Mouse (Mus musculus) kidney, embryonic 16.5 days (tissue): ENCODE results near the gene Misp. TPM values are rescaled to one million over a fixed set of nuclear protein-coding genes. Genes with fewer than 3 reads are reported as not detected.
A peak's percentile ranks its signal among the peaks of the same experiment; 100 is the strongest.

Experiments
- ATAC-seq: fragments of 200-750 bp; cut with Nextera tagmentation; 2 replicates; pipeline ENCODE4 v1.8.0; 2017; ENCODE audit warnings: moderate TSS enrichment; ENCODE audit not compliant: low FRiP score, low TSS enrichment
- H3K27ac ChIP-seq: fragments of 300-500 bp; sonication (generic); 2 replicates; pipeline ENCODE4 v1.5.1; 2014; ENCODE audit warnings: low read length
- H3K27me3 ChIP-seq: fragments of 300-500 bp; sonication (generic); 2 replicates; pipeline ENCODE4 v1.6.1; 2014; ENCODE audit warnings: low read length, control low read depth, mixed read lengths; ENCODE audit not compliant: insufficient read depth
- H3K36me3 ChIP-seq: fragments of 300-500 bp; sonication (generic); 2 replicates; pipeline ENCODE4 v1.6.1; 2014; ENCODE audit warnings: low read length, control low read depth, mixed read lengths; ENCODE audit not compliant: insufficient read depth
- H3K4me1 ChIP-seq: fragments of 300-500 bp; sonication (generic); 2 replicates; pipeline ENCODE4 v1.6.1; 2014; ENCODE audit warnings: low read length, control low read depth, mixed read lengths; ENCODE audit not compliant: insufficient read depth
- H3K4me2 ChIP-seq: fragments of 300-500 bp; sonication (generic); replicated peaks from 2 replicates; pipeline ENCODE4 v1.6.1; 2014; ENCODE audit warnings: low read depth, low read length
- H3K4me3 ChIP-seq: fragments of 300-500 bp; sonication (generic); 2 replicates; pipeline ENCODE4 v1.5.1; 2014; ENCODE audit warnings: mild to moderate bottlenecking, low read length
- H3K9ac ChIP-seq: fragments of 300-500 bp; sonication (generic); replicated peaks from 2 replicates; pipeline ENCODE4 v1.6.1; 2014; ENCODE audit warnings: low read length
- H3K9me3 ChIP-seq: fragments of 300-500 bp; sonication (generic); 2 replicates; pipeline ENCODE4 v1.6.1; 2016; ENCODE audit warnings: low read length, control low read depth
- WGBS: fragments of 180-500 bp; shearing (Covaris S2); extraction: QIAGEN DNeasy Blood & Tissue Kit; methylation state at CpG from one replicate; pipeline ENCODE4 v1.1.7; 2014; 5-methylcytosine and 5-hydroxymethylcytosine counted together
- polyA plus RNA-seq: library from polyadenylated mRNA; unstranded; fragments of >200 nt; fragmentation: Nextera tagmentation; extraction: Ambion mirVana; gene quantifications from 2 replicates; pipeline ENCODE4 v1.2.1, GENCODE M21; 2015

Misp gene
- polyA plus RNA-seq = 18.2 and 18.5 TPM in 2 replicates

GRCm38 (mm10) chr10:79820782-79821181 is at the start of gene Misp:
Gene Misp, plus strand, starts transcription at chr10:79820989.
- ATAC-seq = no peak
- Histone ChIP-seq H3K4me1 (peaks cover 44% of the 10 kb centered on the region), H3K27ac (peak within 1 kb of the TSS; percentile 84), H3K9ac (peak within 1 kb of the TSS; percentile 57), H3K36me3 (peaks cover 24% of the 10 kb centered on the region), H3K4me2 (no peak within 1 kb of the TSS; the same call in 1 of the 2 replicates), H3K9me3 (no peaks in the 10 kb centered on the region), H3K4me3 (no peak within 1 kb of the TSS), H3K27me3 (no peaks in the 10 kb centered on the region)
- 37% methylated on average over 11 of the region's 11 CpGs for WGBS

- 85% methylated on average over 3 of the region's 3 CpGs for WGBS
- H3K9me3 ChIP-seq = peaks cover 8% of the 10 kb centered on the region; the same call in 1 of the 2 replicates
- no peaks in the 10 kb centered on the region for H3K36me3 ChIP-seq
- no peak overlapping the region for H3K4me2 ChIP-seq
- no peak for ATAC-seq
- no peak overlapping the region for H3K4me3 ChIP-seq
- H3K4me1 ChIP-seq = peaks cover 23% of the 10 kb centered on the region
- no peak overlapping the region for H3K27ac ChIP-seq
- no peaks in the 10 kb centered on the region; the same call in 1 of the 2 replicates for H3K27me3 ChIP-seq
- H3K9ac ChIP-seq = no peak overlapping the region
Measured at GRCm38 (mm10) chr10:79772320-79772719, 48.5 kb upstream of the Misp start.

- Histone ChIP-seq H3K27me3 (no peaks in the 10 kb centered on the region; the same call in 1 of the 2 replicates), H3K36me3 (no peaks in the 10 kb centered on the region), H3K9ac (no peak overlapping the region), H3K4me1 (peaks cover 21% of the 10 kb centered on the region), H3K27ac (no peak overlapping the region), H3K4me3 (no peak overlapping the region), H3K4me2 (no peak overlapping the region), H3K9me3 (peaks cover 8% of the 10 kb centered on the region; the same call in 1 of the 2 replicates)
- WGBS = 86% methylated on average over 2 of the region's 2 CpGs
- ATAC-seq = no peak
Measured at GRCm38 (mm10) chr10:79773208-79773607, 47.6 kb upstream of the Misp start.

GRCm38 (mm10) chr10:79774486-79775279 is 46.1 kb upstream of the Misp start:
- Histone ChIP-seq H3K4me2 (no peak overlapping the region), H3K9ac (no peak overlapping the region), H3K4me3 (no peak overlapping the region), H3K27me3 (no peaks in the 10 kb centered on the region; the same call in 1 of the 2 replicates), H3K27ac (no peak overlapping the region), H3K4me1 (peaks cover 29% of the 10 kb centered on the region), H3K36me3 (no peaks in the 10 kb centered on the region), H3K9me3 (peaks cover 8% of the 10 kb centered on the region; the same call in 1 of the 2 replicates)
- no peak for ATAC-seq
- 68% methylated on average over 5 of the region's 5 CpGs for WGBS

GRCm38 (mm10) chr10:79777103-79777531 is 43.7 kb upstream of the Misp start, which contains the start of gene Fstl3:
Gene Fstl3, plus strand, starts transcription at chr10:79777272.
- H3K27me3 ChIP-seq = no peaks in the 10 kb centered on the region; the same call in none of the 2 replicates
- peak within 1 kb of the TSS; percentile 54 for H3K27ac ChIP-seq
- 2% methylated on average over 38 of the region's 39 CpGs for WGBS
- no peak for ATAC-seq
- H3K4me2 ChIP-seq = peak within 1 kb of the TSS; percentile 79
- H3K36me3 ChIP-seq = no peaks in the 10 kb centered on the region
- peaks cover 8% of the 10 kb centered on the region; the same call in 1 of the 2 replicates for H3K9me3 ChIP-seq
- peak within 1 kb of the TSS; percentile 59 for H3K4me3 ChIP-seq
- H3K9ac ChIP-seq = peak within 1 kb of the TSS; percentile 76
- peaks cover 42% of the 10 kb centered on the region for H3K4me1 ChIP-seq

- H3K36me3 ChIP-seq = no peaks in the 10 kb centered on the region
- H3K9ac ChIP-seq = peak overlapping the region; percentile 55
- no peaks in the 10 kb centered on the region; the same call in none of the 2 replicates for H3K27me3 ChIP-seq
- H3K4me1 ChIP-seq = peaks cover 42% of the 10 kb centered on the region
- H3K9me3 ChIP-seq = peaks cover 5% of the 10 kb centered on the region; the same call in 1 of the 2 replicates
- H3K4me2 ChIP-seq = peak overlapping the region; percentile 79
- peak overlapping the region; percentile 54; the same call in 1 of the 2 replicates for H3K27ac ChIP-seq
- WGBS = 8% methylated on average over 15 of the region's 15 CpGs
- H3K4me3 ChIP-seq = peak overlapping the region; percentile 59
- 0 out of 2 replicates have a peak, but pooled peaks have one; percentile 10 for ATAC-seq
Measured at GRCm38 (mm10) chr10:79778006-79778405, 42.8 kb upstream of the Misp start.

GRCm38 (mm10) chr10:79779193-79779592 is 41.6 kb upstream of the Misp start:
- peaks cover 42% of the 10 kb centered on the region for H3K4me1 ChIP-seq
- H3K9me3 ChIP-seq = peaks cover 5% of the 10 kb centered on the region; the same call in 1 of the 2 replicates
- no peaks in the 10 kb centered on the region; the same call in none of the 2 replicates for H3K27me3 ChIP-seq
- no peak overlapping the region for H3K4me3 ChIP-seq
- no peaks in the 10 kb centered on the region for H3K36me3 ChIP-seq
- WGBS = 19% methylated on average over 2 of the region's 2 CpGs
- H3K4me2 ChIP-seq = no peak overlapping the region; the same call in 1 of the 2 replicates
- peak overlapping the region; percentile 16; the same call in 1 of the 2 replicates for H3K27ac ChIP-seq
- H3K9ac ChIP-seq = 0 out of 2 replicates have a peak overlapping the region, but pooled peaks have one; percentile 13
- no peak for ATAC-seq

GRCm38 (mm10) chr10:79779784-79780663 is 40.8 kb upstream of the Misp start:
- H3K36me3 ChIP-seq = no peaks in the 10 kb centered on the region
- peak; percentile 92 for ATAC-seq
- H3K9me3 ChIP-seq = peaks cover 2% of the 10 kb centered on the region; the same call in 1 of the 2 replicates
- peak overlapping the region; percentile 70 for H3K27ac ChIP-seq
- 1% methylated on average over 55 of the region's 55 CpGs for WGBS
- peaks cover 42% of the 10 kb centered on the region for H3K4me1 ChIP-seq
- peak overlapping the region; percentile 94 for H3K4me2 ChIP-seq
- peak overlapping the region; percentile 51; the same call in 1 of the 2 replicates for H3K9ac ChIP-seq
- peak overlapping the region; percentile 55 for H3K4me3 ChIP-seq
- H3K27me3 ChIP-seq = no peaks in the 10 kb centered on the region; the same call in none of the 2 replicates

GRCm38 (mm10) chr10:79780664-79781015 is 40.1 kb upstream of the Misp start:
- peak overlapping the region; percentile 48; the same call in 1 of the 2 replicates for H3K9ac ChIP-seq

More at GRCm38 (mm10) chr10:79780664-79781015, 40.1 kb upstream of the Misp start:
- H3K4me3 ChIP-seq = peak overlapping the region; percentile 55
- WGBS = under 1% methylated on average over 13 of the region's 13 CpGs
- peak overlapping the region; percentile 94 for H3K4me2 ChIP-seq
- no peaks in the 10 kb centered on the region for H3K9me3 ChIP-seq
- no peaks in the 10 kb centered on the region for H3K36me3 ChIP-seq
- H3K4me1 ChIP-seq = peaks cover 42% of the 10 kb centered on the region
- H3K27me3 ChIP-seq = no peaks in the 10 kb centered on the region; the same call in none of the 2 replicates
- peak overlapping the region; percentile 70 for H3K27ac ChIP-seq
- ATAC-seq = no peak; the same call in none of the 2 replicates
